Mouse (Mus musculus): Measurements from ENCODE around the gene Il18rap. TPM values are rescaled to one million over a fixed set of nuclear protein-coding genes. Genes with fewer than 3 reads are reported as not detected.
A peak's percentile ranks its signal among the peaks of the same experiment; 100 is the strongest.

The Il18rap gene
- 10 to 100 TPM; 19.6 to 23.5 TPM for polyA plus RNA-seq (2017; shearing (Covaris generic))

DNA sequence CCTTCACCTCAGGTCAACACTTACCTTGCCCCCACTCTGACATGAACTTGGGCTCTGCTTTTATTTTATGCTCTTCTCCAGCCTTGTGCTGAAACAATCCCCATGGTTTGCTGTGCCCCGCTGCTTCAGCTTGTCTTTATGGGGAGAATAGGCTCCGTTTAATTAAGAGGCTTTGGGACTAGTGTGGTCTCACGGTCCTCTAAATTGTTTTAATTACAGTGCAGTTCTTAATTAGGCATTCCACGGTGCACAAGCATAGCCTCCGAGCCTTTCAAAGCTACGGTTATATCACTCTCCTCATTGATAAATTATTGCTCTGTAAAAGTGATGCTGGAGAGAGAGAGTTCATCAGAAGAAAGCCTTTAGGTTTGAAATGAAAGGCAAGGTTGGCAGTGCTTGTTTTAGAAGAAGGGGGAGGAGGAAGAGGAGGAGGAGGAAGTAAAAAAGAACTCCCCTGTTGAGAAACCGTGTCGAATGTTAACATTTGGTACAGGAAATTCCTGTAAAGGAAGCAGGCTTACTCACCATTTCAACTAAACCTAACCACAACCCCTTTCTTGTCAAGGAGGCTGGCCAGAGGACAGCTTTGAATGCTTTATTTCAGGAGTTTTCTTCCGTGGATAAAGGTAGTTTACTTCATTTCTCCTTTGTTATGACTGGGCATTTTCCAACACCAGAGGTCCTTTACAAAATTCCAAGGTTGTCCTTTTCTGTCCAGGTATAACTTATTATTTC lies at the start of gene Il18rap:
Gene Il18rap (plus strand): TSS at position 512 of the 735 bp plus-strand sequence.
- peak; percentile 74 for ATAC-seq

DNA sequence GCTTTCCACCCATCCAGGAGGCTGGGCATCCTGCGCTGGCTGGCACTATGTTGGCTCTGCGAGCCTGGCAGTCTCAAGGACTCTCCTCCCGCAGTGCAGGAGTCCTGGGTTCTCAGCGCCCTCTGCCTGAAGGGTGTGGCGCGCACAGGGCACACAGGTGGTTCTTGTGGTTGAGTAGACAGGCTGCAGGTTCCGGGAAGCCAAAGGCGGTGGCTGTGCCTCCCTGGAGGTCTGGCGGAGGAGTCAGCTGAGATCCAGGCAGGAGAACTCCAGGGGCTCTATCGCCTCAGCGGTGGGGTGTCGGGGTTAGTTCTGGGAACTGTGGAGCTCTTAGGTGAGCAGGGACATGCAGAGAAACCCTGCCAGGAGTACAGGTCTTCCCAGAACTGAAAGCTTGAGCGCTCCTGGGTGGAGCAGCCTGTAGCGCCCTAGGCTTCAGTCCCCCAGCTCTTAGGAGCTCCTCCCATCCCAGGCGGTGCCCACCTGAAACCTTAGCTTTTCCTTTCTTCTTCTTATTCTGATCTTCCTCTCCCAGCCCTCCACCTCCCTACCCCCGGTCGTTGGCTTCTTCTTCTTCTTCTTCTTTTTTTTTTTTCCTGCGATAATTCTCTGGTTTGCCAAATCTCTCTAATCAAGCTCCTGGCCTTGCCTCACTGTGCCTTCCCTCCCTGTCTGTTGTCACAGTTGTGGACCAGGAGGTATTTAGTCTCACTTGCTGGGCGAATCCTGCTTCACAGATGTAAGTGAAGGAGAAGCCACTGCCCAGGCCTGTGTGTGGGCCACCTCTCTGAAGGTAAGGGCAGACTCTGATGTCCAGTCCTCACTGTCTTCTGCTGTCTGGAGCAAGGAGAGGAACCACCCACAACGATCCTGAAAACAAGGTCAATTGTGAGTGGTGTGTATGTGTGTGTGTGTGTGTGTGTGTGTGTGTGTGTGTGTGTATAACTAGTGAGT lies 49.4 kb upstream of the Il18rap start, which contains the start of gene Il18r1:
Gene Il18r1 (plus strand): TSS at position 76 of the 954 bp plus-strand sequence.
- peak; percentile 65 for ATAC-seq

DNA sequence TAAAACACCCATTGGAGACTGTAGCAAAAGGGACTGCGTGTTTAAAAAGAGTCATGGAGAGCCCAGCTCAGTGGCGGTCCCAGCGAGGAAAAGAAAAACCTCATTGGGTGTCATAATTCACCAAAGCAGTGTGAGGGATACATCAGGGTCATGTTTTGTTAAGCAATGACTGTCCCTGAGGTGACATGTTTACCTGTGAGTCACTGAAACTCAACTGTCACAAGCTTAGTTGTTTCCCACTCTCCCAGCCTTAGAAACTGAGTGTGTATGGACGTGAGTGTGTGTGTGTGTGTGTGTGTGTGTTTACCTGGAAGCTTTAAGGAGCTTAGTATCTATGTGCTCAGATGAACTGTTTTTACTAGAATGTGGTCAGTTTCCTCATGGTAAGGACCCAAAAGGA lies 47.9 kb upstream of the Il18rap start:
- ATAC-seq, result no peak

DNA sequence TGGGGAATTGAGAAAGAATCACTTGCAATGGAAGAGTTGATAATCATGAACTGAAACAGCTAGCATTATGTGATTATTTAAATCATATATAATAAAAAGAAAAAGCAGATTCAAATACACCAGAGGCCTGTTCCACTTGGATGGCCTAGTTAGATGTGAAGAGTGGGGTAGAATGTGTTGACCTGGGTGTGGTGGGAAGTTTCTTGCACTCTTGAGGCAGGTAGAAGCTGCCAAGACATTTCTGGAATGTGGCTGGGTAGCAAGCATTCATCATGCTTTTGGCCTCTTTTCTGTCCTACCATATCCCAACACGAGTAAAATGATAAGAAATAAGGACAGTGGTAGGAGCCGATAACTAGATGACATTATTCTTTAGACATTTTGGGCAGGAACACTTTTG lies 46.4 kb upstream of the Il18rap start:
- ATAC-seq, result no peak

DNA sequence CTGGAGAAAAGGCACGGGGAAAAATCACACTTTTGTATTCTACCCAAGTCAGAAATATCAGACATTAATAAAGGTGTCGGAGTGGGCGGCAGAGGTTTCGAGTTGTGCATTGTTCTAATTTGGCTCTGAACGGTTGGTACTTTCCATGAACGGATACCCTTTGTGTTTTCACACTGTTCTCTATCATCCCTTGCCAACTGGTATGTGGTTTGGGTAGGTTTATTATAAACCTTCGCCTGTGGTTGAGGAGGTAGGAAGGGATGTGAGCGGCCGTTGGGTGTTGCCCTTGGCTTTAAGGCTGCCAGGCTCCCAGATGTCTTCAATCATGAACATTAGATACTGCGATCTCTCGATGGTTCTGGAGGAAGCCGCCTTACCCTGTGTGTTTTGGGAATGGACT lies 45.3 kb upstream of the Il18rap start:
- ATAC-seq, result peak; percentile 58

DNA sequence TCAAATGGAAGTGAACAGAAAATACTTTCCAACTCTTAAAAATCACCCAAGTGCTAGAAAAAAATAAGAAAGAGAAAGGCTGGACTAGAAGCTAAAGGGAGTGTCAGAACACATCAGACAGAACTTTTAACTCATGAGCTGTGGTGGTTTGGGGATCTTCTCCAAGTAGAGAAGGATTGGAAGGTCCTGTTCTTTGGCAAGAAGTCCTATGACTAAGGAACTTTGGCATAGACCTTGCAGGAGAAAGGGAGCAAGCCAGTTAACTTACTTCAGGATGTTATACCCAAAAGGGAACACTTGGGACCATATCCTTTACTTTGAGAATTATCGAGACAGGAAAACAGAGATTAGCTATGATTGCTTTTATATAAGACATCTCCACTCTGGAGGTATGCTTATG lies 42.8 kb upstream of the Il18rap start:
- no peak for ATAC-seq

DNA sequence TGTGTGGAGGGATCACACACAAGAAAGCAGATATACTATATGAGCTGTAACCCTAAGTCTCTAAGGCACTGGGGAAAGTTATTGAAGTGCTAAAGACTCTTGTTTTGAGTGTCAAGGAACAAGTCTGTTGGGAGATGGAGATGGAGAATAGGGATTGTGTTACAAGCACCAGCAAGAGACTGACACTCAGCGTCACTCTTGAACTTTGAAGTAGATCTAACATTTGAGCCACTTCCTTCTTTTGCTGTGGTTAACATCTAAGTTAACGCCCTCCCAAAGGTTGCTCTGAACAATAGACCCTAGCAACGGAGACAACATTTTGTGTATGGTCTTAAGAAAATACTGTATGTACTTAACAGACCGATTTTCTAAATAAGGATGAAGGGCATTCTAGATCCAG lies 41.5 kb upstream of the Il18rap start:
- ATAC-seq, result peak; percentile 37

DNA sequence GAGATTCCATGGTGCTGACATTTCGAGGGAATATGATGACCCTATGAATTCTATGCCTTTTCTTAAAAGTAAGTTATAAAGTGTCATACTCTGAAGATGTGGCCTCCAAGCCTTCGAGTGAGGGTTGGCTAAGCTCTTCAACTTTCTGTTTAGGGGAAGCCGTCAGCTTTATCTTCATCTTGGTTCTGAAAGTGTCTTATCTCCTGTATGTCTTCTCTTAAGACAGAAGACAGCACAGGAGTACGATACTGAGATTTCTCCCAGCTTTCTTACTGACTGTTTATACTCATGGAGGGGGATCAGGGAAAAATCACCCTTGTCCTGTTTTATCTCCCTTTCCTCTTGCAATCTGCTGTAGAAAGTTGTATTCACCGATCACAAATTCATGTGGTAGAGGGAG lies 40.8 kb upstream of the Il18rap start:
- ATAC-seq, result no peak

DNA sequence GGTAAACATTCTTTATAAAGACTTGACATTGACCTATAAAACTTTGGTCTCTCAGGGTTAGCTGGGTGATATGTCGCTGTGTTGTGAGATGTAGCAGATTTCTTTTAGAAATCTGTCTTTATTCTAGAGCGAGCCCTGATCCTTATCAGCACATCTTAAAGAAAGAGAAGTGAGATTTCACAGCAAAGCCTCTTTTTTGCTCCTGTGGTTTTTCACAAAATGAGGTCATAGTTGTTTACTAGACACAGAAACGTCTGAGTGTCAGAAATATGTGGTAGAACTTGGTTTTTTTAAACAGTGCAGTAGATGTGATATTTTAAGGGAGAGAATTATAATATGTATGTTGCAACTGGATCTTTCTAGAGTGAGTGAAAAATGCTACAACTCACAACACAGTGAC lies 39.5 kb upstream of the Il18rap start:
- ATAC-seq, result peak; percentile 56

DNA sequence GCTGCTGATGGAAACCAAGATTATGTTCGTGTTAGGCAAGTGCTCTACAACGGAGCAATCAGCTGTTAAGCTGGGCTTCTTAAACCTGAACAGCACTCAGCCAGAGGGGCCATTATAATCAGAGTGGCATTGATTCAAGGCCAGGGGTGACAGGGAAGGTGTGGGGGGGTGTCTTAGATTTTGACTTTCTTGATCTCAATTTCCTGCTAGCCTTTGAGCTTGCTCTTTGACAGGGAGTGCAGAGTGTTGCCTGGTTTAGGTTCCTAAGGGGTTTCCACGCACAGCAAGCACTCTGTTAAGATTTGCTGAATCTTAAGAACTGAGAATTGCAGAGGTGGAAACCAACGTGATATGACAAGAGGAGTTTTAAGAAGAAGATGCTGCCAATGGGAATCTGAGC lies 38.4 kb upstream of the Il18rap start:
- no peak for ATAC-seq

DNA sequence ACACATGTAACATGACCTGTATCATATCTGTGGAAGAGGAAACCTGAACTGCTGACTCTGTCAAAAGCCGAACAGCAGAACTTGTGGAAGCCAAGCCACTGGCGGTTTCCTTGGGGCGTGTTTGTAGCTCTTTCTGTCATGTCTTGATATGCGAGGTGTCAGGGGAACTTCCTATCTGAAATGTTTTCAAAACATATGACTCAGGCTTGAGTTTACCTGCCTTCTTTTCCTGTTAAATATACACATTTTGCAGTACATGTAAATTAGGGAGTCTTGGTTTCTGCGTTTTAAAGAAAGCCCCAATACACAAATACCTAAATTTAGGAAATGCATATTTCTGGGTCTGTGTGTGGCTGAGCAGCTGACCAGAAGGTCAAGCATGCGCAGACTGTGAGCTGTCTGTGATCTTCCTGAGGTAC lies 35.6 kb upstream of the Il18rap start:
- ATAC-seq, result peak; percentile 73

DNA sequence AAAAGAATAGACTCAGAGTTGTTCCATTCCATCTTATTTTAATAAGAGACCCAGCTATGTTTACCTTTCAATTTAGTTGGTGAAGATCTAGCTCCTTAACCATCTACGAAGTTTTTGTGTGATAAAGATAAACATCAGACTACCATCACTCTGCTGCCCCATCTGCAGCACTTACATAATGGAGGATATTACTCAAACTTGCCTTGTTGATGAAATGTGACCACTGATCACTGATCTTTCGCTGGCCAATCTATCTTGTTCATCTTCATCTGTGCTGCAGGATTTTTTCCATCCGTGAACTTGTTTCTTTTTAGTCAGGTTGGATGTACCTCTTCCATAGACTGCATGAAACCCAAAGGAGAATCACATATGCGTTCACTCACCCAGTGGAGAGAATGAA lies 20.6 kb upstream of the Il18rap start:
- ATAC-seq, result no peak

DNA sequence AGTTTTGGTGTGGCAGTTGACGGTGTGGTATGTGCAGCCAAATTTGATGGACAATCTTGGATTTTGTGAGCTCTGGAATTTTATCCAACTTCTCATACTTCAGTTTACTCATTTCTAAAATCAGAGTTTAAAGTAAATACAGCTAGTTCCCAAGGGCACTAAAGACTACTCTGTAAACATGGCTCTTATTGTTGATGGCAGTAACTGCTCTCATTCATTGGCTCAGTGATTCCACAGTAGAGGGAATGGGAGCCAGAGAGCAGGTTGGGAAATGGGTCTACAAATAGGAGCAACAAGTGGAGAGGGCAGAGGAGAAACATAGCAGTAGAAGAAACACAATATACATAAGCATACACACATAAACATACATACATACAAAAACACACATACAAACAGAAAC lies 15.5 kb upstream of the Il18rap start:
- no peak for ATAC-seq

DNA sequence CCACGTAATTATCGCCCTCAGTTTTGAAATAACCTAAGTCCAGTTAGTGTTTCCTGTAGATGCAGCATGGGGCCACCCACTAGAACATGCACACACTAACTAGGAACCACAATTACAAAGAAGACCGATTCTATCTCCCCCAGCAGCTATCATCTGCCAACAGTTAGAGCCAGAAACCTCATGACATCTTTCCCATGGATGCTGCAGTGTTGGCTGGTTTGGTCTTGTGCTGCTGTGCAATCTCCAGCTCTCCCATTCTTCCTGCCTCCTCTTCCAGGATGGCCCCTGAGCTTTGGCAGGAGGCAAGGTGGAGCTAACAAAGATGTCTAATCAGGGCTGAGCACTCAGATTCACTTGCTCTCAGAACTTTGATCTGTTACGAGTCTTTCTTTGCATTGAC lies 14.0 kb upstream of the Il18rap start:
- no peak for ATAC-seq

DNA sequence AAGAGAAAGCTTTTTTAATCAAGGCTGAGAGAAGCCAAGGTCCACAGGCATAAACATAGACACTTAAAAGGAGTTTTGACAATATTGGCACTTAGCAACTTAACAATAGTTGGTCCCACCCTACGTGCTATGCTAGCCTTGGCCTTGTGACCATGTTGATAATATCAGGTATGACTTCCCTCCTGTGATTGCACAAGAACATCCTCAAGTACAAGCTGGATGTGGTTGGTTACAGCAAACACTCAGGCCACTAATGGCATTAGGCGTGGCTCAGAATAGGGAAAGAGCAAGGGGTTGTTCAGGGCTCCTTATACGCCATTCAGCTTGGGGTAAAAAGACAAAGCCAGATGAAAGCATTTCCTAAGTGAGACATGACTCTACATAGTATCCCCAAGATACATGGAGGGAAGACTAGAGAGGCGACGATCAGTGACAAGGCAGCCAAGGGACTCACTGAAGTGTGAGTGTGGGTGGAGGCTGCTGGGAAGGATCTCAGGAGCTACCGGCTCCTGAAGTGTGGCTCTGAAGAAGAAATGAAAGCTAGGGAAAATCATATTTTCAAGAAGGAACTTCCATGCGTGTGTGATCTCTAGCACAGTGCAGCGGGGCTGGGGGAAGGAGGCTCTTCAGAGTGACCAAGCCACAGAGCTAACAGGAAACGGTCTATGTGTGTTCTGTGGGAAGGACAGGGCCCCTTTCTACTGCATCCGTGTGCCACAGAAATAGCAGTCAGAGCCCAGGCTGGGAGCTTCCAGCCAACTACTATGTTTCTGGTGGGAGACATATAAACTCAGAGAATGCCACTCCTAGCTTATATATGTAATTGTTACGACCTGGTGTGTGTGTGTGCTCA lies 13.4 kb upstream of the Il18rap start:
- ATAC-seq, result no peak

DNA sequence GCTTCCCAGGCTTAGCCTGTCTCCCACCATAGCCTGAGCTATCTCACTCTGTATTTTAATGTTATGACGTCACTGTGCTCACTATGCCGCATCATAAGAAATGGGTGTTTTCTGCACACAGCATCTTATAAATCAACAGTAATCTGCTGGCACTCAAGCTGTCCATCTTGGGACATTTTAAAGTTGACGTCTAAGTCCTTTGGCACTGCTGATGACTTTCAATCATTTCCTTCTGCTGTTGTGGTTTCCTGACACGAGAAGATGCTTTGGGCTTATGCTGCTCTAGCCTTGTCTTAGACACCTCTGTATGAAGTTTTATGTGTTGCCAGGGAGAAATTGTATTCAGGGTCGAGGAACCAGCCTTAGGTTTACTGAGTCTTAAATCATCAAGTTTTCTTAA lies 10.6 kb upstream of the Il18rap start:
- no peak for ATAC-seq

DNA sequence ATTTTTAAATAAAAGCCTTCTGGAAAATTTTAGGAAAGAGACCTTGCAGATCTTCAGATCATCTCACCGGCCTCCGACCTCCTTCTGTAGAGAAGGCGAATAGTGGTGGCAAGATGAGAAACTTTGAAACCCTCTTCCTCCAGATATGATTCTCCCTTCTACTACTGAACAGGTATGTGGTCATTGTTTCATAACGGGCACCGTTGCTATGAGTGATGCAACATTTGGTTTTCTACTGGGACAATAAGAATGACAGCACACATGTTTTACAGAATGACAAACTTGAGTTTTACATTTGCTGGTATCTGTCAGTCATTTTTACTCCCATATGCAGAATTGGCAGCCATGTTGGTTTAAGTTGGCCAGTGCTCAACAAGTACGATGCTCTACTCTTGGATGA lies 1.2 kb downstream of the Il18rap start:
- no peak for ATAC-seq

DNA sequence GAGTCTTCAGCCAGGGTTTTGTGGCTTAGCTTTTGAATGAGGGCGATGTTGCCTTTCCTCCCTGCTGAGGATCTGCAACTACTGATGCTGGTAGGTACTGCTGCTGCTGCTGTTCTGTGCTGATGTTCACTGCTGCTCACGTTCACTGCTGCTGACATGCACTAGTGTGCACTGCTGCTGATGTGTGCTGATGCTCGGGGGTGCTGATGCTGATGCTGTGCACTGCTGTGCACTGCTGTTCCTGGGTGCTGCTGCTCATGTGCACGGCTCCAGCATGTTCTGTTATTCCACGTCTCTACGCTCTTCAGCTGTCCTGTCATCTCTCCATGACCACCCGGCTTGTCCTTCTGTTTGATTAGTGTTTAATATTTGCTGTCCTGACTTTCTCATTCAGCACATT lies 7.8 kb downstream of the Il18rap start:
- no peak for ATAC-seq

DNA sequence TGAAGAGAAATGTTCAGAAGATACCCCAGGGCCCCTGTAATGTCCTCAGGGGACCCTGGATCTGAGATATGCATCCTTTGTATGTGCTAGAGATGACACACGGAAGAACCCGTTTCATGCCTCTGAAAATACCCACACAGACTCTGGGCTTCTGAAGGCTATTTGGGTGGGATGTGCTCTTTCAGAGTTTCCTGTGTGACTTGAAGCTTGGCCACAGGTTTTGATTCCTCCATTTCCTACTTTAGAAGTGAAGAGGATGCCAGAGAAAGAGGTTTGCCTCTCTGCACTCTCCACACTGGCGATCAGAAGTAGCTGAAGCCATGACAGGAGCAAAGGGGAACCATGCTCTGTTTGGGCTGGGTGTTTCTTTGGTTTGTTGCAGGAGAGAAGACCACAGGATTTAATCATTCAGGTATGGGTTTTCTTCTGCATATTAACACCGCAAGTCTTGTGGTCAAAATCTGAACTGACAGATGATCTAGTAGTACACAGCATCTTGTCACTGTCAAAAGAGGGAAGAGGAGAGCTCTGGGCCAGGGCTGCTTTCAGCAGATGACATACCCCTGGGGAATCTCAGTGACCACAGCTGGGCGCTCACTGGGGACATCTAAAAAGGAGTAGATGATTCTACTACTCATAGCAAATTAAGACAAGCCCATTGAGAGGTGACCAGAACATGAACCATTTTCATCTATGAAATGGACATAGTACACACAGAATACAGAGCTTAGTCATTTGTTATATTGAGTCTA lies 9.0 kb downstream of the Il18rap start:
- ATAC-seq, result no peak

DNA sequence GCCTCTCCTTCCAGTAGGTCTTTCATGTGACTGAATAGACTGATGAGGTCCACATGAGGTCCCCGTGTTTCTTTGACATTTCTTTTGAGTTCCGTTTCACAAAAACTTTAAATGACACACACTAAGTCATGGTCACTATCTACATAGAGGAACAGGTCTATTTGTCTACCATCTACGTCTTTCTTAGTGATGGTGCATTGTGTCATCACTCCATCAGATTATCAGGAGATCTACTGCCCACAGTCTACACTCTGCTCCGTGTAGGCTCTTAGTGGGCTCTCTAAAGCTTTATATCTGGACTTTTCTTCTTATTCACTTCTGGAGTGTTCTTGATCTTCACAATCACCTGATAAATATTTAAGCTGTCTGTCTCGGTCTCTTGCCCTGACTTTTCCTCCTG lies 14.1 kb downstream of the Il18rap start:
- ATAC-seq, result peak; percentile 61

DNA sequence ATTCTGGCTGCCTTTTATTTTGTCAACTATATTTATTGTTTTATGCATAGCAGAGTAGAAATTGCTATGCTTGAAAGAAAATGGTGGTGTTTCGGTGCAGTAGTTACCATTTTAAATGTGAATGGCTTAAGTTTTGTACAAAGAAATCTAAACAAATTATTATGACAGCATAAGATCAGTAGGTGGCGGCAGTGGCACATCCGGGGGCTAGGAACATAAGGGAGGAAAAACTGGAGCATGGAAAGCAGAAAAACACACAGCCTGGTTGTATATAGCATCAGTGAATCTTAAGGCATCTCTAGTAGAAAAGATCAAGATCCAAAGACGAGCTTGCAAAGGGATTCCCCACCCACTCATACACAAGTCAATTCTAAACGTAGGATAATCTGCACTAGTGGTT lies 22.4 kb downstream of the Il18rap start:
- ATAC-seq, result no peak

DNA sequence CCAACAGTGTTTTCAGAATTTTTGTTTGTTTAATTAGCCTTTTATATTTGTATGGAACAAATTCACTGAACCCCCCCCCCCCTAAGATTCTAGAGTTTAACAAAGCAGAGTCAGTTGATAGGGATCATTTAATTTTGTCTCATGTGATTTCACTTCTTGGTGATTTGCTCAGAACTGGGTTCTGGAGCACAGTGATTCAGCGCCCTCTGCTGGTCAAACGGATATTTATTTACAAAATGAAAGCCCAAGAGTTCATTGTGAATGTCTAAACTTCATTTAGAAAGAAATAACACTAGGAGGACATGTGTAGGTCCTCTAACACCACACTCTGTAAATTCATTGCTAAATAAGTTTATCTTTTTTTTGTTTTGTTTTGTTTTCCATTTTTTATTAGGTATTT lies 29.5 kb downstream of the Il18rap start:
- no peak for ATAC-seq

All from activated CD4-positive, CD25-positive, alpha-beta regulatory T cell, adult 4 months (primary cell).